27 mouse cellular contexts compared by ENCODE assay signal in genomic region chr16:97168030-97168429, GRCm38 (mm10). TPM values are rescaled to one million over a fixed set of nuclear protein-coding genes. Genes with fewer than 3 reads are reported as not detected.
DNase-seq lines count a peak whose midpoint lies in the region; ATAC-seq lines count a peak whose summit lies in the region.
"Had no signal": no experiment of that assay in that cellular context is flagged by ENCODE, and none has a peak within 500 bp of the region (broad histone marks: within the 10 kb centered on the region; RNA-seq: fewer than 3 reads in every experiment).

No protein-coding gene starts in this region.

- H3K4me3 ChIP-seq in midbrain, embryonic 13.5 days (replicated peaks): peak overlapping the region; percentile 76
- H3K4me3 ChIP-seq in midbrain, embryonic 10.5 days: no peak overlapping the region
- peak overlapping the region; percentile 24 for H3K4me3 ChIP-seq in hindbrain, embryonic 16.5 days (ENCODE audit: low read length)
- peak overlapping the region; percentile 69 for H3K4me3 ChIP-seq in neural tube, embryonic 14.5 days (ENCODE audit: low read depth, low read length)
- H3K4me3 ChIP-seq: embryonic facial prominence, embryonic 12.5 days; heart, embryonic 15.5 days; limb, embryonic 15.5 days had no signal

- peak overlapping the region; percentile 97; the same call in 1 of the 2 replicates for H3K27ac ChIP-seq in midbrain, embryonic 13.5 days
- no peak overlapping the region for H3K27ac ChIP-seq in midbrain, embryonic 10.5 days (replicated peaks)
- H3K27ac ChIP-seq in hindbrain, embryonic 16.5 days (ENCODE audit: low read depth, low read length): no peak overlapping the region
- H3K27ac ChIP-seq in neural tube, embryonic 14.5 days (ENCODE audit: low read depth, low read length): no peak overlapping the region
- H3K27ac ChIP-seq: embryonic facial prominence, embryonic 12.5 days; heart, embryonic 15.5 days; limb, embryonic 15.5 days; liver, embryonic 14.5 days; macrophage; stomach, postnatal 0 days had no signal

- no peaks in the 10 kb centered on the region for H3K9me3 ChIP-seq in midbrain, embryonic 13.5 days
- no peaks in the 10 kb centered on the region for H3K9me3 ChIP-seq in midbrain, embryonic 10.5 days (replicated peaks)
- no peaks in the 10 kb centered on the region for H3K9me3 ChIP-seq in hindbrain, embryonic 16.5 days (ENCODE audit: control insufficient read depth, low read length)
- H3K9me3 ChIP-seq in neural tube, embryonic 14.5 days (ENCODE audit: control insufficient read depth, low read length): no peaks in the 10 kb centered on the region
- H3K9me3 ChIP-seq: embryonic facial prominence, embryonic 12.5 days; heart, embryonic 15.5 days; limb, embryonic 15.5 days had no signal

- H3K4me2 ChIP-seq in midbrain, embryonic 13.5 days (replicated peaks): peak overlapping the region; percentile 75
- H3K4me2 ChIP-seq in hindbrain, embryonic 16.5 days (ENCODE audit: low read length): peak overlapping the region; percentile 61
- peak overlapping the region; percentile 74 for H3K4me2 ChIP-seq in neural tube, embryonic 14.5 days (ENCODE audit: low read depth, low read length)
- H3K4me2 ChIP-seq: embryonic facial prominence, embryonic 12.5 days; heart, embryonic 15.5 days; limb, embryonic 15.5 days; lung, embryonic 14.5 days had no signal

- 74% methylated on average over 1 of the region's 1 CpGs for WGBS in midbrain, embryonic 13.5 days
- 82% methylated on average over 1 of the region's 1 CpGs for WGBS in midbrain, embryonic 10.5 days
- 74% methylated on average over 1 of the region's 1 CpGs for WGBS in hindbrain, embryonic 16.5 days
- 67% methylated on average over 1 of the region's 1 CpGs for WGBS in neural tube, embryonic 14.5 days

- H3K36me3 ChIP-seq in midbrain, embryonic 13.5 days: no peaks in the 10 kb centered on the region
- H3K36me3 ChIP-seq in midbrain, embryonic 10.5 days: no peaks in the 10 kb centered on the region
- H3K36me3 ChIP-seq in hindbrain, embryonic 16.5 days (ENCODE audit: control insufficient read depth, insufficient read depth, low read length): no peaks in the 10 kb centered on the region
- no peaks in the 10 kb centered on the region for H3K36me3 ChIP-seq in neural tube, embryonic 14.5 days (ENCODE audit: control insufficient read depth, insufficient read depth, low read length)
- H3K36me3 ChIP-seq: embryonic facial prominence, embryonic 12.5 days; heart, embryonic 15.5 days; limb, embryonic 15.5 days had no signal

- peaks cover 59% of the 10 kb centered on the region for H3K4me1 ChIP-seq in midbrain, embryonic 13.5 days (replicated peaks)
- H3K4me1 ChIP-seq in midbrain, embryonic 10.5 days: peaks cover 29% of the 10 kb centered on the region
- H3K4me1 ChIP-seq in hindbrain, embryonic 16.5 days (ENCODE audit: control insufficient read depth, insufficient read depth, low read depth, low read length): peaks cover 29% of the 10 kb centered on the region
- H3K4me1 ChIP-seq in neural tube, embryonic 14.5 days (ENCODE audit: control insufficient read depth, insufficient read depth, low read length): peaks cover 23% of the 10 kb centered on the region; the same call in 1 of the 2 replicates

- H3K27me3 ChIP-seq in midbrain, embryonic 13.5 days: peaks cover 30% of the 10 kb centered on the region
- peaks cover 78% of the 10 kb centered on the region for H3K27me3 ChIP-seq in midbrain, embryonic 10.5 days (ENCODE audit: low read depth, poor library complexity, severe bottlenecking)
- no peaks in the 10 kb centered on the region for H3K27me3 ChIP-seq in hindbrain, embryonic 16.5 days (replicated peaks; ENCODE audit: control insufficient read depth, insufficient read depth, low read length)
- peaks cover 6% of the 10 kb centered on the region; the same call in 1 of the 2 replicates for H3K27me3 ChIP-seq in neural tube, embryonic 14.5 days (ENCODE audit: control insufficient read depth, insufficient read depth, low read length)

- ATAC-seq in midbrain, embryonic 13.5 days: no peak
- no peak for ATAC-seq in hindbrain, embryonic 16.5 days
- ATAC-seq in neural tube, embryonic 14.5 days (ENCODE audit: low read depth): no peak

- peak; percentile 24 for DNase-seq in heart, adult 11 months
- DNase-seq in heart, adult 8-10 months (ENCODE audit: low spot score): no peak
- DNase-seq in midbrain, embryonic 10.5 days (ENCODE audit: low spot score): no peak
- DNase-seq in kidney, postnatal 25 days: no peak
- DNase-seq in cerebellum, adult 18-20 months: no peak
- DNase-seq: adrenal gland, adult 8-10 months; cerebellum, adult 2 months; cerebellum, postnatal 25 days; gastrocnemius, postnatal 36 days; heart, postnatal 36 days; kidney, adult 2 months; kidney, postnatal 10 days; left cerebral cortex, postnatal 4 days; lung, embryonic 14.5 days; right cerebral cortex, postnatal 14 days; thymus, adult 2 months had no signal

- H3K9ac ChIP-seq in midbrain, embryonic 13.5 days (replicated peaks): peak overlapping the region; percentile 95
- H3K9ac ChIP-seq in hindbrain, embryonic 16.5 days (ENCODE audit: low read depth, low read length): no peak overlapping the region; the same call in 1 of the 2 replicates
- H3K9ac ChIP-seq in neural tube, embryonic 14.5 days (replicated peaks; ENCODE audit: low read depth, low read length): no peak overlapping the region; the same call in 1 of the 2 replicates
- H3K9ac ChIP-seq: embryonic facial prominence, embryonic 12.5 days; heart, embryonic 15.5 days; limb, embryonic 15.5 days; liver, embryonic 14.5 days; lung, embryonic 14.5 days had no signal

RNA-seq across cellular contexts. Expression of gene Dscam, which starts 2.5 kb away (rescaled TPM):
- not detected for total RNA-seq in heart, adult 8-10 months (2022)
- polyA plus RNA-seq in midbrain, embryonic 13.5 days (2015; fragmentation: Nextera tagmentation; extraction: Ambion mirVana): 10.5 and 11.1 TPM in 2 replicates
- 0.46 and 1.5 TPM in 2 replicates for polyA plus RNA-seq in midbrain, embryonic 10.5 days (2016; fragmentation: Nextera tagmentation; extraction: Ambion mirVana)
- 11.7 and 13.1 TPM in 2 replicates for polyA plus RNA-seq in hindbrain, embryonic 16.5 days (2015; fragmentation: Nextera tagmentation; extraction: Ambion mirVana)
- 17.1 and 19.9 TPM in 2 replicates for polyA plus RNA-seq in neural tube, embryonic 14.5 days (2014; fragmentation: Nextera tagmentation; extraction: Ambion mirVana)
- total RNA-seq: gastrocnemius, adult 18-20 months; gastrocnemius, postnatal 36 days; heart, postnatal 36 days; MEL had no signal
- polyA plus RNA-seq: heart, embryonic 15.5 days; liver, embryonic 14.5 days; lung, embryonic 14.5 days had no signal
